Mouse (Mus musculus) heart, adult 11 months (tissue): ENCODE data around the gene Srpk3.
"Not testable (repeated sequence)": the region's sequence is repeated elsewhere in the genome, so short reads cannot be mapped to it uniquely, and the experiment has no call there.

Source experiments
- DNase-seq: peaks from one replicate; pipeline ENCODE4 v3.0.0; 2022

Srpk3 gene

GRCm38 (mm10) chrX:73774168-73774760, at the start of gene Srpk3:
Gene Srpk3, plus strand, starts transcription at chrX:73774405.
- peak; percentile 96 for DNase-seq

DNA sequence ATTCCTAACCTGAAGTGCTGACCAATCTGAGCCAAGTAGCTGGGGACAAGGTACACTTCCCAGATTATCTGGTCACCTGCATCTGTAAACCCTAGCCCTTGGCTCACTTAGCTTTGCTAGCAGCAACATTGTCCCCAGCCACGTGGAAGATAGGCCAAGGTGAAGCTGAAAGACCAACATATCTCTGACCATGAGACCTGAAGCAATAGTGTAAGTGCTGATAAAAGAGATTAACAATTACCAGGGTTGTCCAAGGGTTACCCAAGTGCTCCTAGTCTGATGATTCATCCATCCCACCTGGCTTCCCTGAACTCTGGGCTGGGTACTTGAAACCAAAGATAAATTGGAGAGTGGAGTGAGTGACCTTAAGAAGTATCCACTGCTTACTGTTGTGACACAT, 43.3 kb upstream of the Srpk3 start:
- DNase-seq, result no peak

- no peak for DNase-seq
Observed at GRCm38 (mm10) chrX:73738155-73738554, 36.0 kb upstream of the Srpk3 start.

- DNase-seq, result no peak
Observed at GRCm38 (mm10) chrX:73739151-73739550, 35.1 kb upstream of the Srpk3 start.

DNA sequence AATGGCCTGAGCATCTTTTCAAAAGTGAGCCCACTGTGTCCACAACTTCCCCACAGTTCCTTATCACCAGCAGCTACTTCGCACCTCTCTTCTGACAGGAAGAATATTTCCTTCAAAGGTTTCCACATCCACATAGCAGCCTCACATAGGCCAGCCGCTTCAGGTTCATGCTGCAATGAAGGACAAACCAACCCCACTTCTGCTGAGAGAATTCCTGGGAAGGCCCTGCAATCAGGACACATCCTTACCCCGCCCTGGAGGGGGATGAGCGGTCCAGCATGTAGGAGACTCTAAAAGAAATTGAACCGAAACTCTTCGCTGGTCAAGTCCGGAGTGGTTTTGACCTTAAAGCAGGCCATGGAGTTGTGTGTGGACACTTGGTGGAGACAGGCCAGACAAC, 34.4 kb upstream of the Srpk3 start:
- not testable (repeated sequence) for DNase-seq

GRCm38 (mm10) chrX:73744774-73745481, 29.3 kb upstream of the Srpk3 start:
- DNase-seq, result no peak

GRCm38 (mm10) chrX:73748977-73749376, 25.2 kb upstream of the Srpk3 start:
- DNase-seq, result no peak

DNA sequence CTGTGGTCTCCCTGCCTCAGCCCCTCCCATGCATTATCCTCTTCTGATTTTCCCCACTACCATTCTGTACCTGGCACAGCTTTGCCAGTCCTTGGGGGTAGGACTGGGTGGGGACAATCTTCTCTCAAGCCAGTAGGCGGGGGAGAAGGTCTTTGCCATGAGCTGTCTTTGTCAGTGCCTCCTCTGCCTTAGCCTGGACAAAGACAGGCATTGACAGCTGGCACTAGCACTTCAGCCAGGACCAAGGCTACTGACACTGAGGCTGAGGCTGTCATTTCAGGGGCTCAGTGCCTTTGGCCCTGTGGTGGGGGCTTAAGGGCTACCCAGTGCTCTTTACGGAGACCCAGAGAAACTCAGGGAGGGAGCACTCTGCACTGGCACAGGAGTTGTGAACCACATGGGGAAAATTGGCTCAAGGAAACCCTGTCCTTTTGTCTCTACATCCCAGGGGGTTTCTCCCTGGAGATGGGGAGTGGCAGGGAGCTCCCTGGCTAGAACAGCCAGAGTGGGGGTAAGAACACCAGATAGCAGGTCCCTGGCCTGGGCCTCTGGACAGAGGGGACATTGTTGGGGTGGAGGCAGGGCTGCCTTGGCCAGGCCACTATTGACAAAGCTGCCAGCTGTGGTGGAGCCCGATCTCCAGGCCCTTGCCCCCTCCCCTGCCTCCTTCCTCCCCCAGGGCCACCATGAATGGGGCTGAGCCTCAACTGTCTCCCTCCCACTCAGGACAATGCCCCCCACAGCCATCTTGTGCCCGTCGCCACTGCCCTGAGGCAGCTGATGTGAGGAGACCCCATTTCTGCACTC, 17.7 kb upstream of the Srpk3 start, which contains the start of gene Plxnb3:
TSS of gene Plxnb3 (plus strand) at position 757 of the 807 bp plus-strand sequence.
- no peak for DNase-seq

- no peak for DNase-seq
Observed at GRCm38 (mm10) chrX:73758611-73759290, 15.5 kb upstream of the Srpk3 start.

DNA sequence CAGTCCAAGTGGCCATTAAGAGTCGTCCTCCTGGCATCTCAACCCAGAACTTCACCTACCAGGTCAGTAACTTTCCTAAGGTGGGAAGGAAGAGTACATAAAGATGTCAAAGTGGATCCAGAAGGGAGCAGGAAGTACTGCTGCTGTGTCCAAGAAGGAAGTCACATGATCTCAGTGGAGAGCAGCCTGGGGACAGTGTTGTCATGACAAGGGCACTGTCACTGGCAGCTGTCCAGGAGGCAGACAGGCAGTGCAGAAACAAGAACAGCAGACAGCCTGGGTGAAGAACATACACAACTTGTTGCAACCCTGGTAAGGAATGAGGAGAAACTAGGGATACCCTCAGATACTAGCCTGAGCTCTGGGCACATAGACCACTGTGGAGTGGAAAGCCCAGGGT, 8.9 kb upstream of the Srpk3 start:
- peak; percentile 98 for DNase-seq

- DNase-seq, result no peak
Observed at GRCm38 (mm10) chrX:73767267-73767666, 6.9 kb upstream of the Srpk3 start.

DNA sequence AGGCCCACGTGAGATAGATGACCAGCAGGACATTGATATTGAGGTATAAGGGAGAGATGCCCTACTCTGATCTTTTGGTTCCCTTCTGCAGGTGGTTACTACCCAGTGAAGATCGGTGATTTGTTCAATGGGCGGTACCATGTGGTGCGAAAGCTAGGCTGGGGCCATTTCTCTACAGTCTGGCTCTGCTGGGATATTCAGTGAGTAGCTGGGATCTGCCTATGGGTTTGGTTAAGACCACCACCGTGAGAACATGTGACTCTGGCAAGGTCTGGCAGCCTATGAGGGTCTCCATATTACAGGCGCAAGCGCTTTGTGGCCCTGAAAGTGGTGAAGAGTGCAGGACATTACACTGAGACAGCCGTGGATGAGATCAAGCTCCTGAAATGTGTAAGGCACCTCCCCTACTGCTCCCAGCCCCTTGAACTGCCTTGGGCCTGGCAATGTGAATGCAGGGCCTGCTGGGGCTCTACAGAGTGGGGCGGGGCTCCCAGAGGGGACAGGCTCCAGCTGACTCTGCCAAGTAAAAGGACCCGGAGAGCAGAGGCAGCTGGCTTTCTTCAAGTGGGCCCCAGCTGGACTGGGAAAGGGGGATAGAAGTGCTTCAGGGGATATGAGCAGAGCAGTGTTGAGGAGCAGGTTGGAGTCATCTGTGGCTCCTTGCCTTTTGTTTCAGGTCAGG, 738 bp downstream of the Srpk3 start:
- DNase-seq, result peak; percentile 95

DNA sequence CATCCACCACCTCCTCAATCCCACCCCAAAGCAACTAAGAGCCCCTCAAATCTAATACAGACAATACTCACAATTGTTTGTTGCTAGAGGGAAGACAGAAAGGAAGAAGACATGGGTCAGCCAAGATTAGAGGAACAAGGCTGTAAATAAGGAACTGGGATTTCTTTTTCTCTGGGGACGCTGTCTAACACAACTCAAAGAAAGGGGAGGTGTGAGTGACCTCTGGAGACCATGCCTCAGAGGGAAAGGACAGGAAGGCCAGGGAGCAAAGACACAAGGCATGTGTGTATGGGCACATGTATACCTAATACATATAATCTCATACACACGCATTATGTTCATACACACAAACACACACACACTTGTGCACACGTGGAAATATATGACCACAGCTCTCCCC, 8.0 kb downstream of the Srpk3 start:
- peak; percentile 67 for DNase-seq

- peak; percentile 51 for DNase-seq
Observed at GRCm38 (mm10) chrX:73785666-73786065, 11.5 kb downstream of the Srpk3 start.

DNA sequence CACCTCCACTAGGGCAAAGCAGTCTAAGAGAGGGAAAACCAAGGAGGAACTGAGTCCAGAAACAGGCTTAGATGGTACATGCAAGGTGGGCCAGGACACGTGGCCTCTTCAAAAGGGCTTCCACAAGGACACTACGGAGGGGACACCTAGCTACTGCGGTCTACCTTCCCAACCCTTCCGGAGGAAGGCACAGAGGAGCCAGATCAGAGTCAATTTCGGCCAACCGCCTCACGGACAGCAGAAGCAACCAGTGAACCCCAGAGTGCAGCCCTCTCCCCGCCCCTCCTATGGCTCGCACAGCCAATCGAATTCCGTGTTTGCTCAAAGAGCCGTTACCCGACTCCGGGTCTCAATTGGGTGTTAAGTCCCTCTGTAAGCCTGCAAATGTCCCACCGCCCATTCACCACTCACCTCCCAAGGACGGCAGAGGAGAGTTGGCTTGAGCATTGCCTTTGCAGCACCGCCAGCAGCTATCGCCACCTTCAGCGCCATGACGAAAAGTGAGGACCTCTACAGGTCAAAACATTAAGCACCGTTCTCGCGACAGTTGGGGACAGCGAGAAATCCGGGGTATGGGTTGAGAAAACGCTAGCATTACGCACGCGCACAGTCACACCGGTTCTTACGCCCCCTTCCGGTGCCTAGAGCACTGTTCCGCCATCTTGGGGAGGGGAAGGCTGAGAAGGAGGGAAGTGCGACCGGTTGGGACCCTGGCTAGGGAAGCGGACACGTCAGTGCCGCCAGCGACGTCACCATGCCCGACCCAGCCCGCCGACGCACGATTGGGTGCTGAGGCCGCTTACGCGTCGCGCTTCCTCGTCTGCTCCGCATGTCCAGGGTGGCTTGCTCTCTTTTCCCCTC, 12.4 kb downstream of the Srpk3 start, which contains the start of the genes Idh3g and Ssr4:
TSS of gene Idh3g (minus strand) at position 534 of the 861 bp plus-strand sequence.
TSS of gene Ssr4 (plus strand) at position 665 of the 861 bp plus-strand sequence.
- peak; percentile 100 for DNase-seq

- no peak for DNase-seq
Observed at GRCm38 (mm10) chrX:73787225-73787558, 13.0 kb downstream of the Srpk3 start.

DNA sequence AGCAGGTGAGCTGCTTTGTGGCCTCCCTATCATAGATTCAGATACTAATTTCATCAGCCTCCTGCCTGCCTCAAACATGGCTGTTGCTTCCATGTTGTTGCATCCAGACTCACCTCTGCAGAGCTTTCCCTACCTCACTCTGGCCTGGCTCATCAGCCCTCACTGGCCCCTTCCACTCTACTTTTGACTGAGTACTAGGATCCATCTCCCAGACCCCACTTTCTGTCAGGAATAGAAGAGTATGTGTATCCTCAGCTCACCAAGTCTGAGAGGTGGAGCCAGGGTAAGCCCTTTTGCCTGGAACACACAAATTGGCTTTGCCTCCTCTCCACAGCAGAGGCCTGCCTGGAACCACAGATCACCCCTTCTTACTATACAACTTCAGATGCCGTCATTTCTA, 14.3 kb downstream of the Srpk3 start:
- DNase-seq, result peak; percentile 74

DNA sequence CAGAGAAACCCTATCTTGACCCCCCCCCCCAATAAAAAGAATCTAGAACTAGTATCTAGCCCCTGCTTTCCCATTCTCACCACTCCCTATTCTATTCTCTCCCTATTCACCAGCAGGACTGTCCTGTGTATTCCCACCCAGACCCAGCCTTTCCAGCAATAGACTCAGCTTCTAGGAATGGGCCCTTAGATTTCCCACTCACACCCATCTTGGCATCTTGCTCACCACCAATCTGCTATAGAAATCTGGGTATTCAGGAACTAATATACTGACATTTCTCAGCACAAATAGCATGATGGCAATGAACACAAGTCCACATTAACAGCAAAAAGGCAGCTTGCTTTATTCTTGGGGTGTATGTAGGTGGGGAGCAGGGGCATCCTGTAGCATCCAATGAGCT, 18.8 kb downstream of the Srpk3 start:
- DNase-seq, result peak; percentile 73

DNA sequence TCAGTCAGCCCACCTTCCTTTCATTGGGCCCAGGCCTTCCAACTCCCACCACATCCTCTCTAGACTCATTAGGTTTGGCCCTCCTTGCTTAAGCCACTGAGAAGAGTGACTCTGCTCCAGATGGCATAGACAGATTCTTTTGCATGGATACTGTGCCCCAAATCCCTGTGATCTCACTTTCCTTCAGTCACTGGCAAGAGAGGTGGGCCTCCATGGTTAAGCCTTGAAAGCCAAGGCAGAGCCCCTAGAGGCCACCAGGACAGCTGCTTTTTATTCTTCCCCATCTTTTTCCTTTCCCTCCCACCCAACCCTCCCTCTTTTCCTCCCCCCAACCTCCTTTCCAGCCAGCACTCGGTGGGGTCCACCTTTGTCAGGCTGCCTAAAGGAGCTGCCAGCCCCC, 19.3 kb downstream of the Srpk3 start:
- DNase-seq, result peak; percentile 40

DNA sequence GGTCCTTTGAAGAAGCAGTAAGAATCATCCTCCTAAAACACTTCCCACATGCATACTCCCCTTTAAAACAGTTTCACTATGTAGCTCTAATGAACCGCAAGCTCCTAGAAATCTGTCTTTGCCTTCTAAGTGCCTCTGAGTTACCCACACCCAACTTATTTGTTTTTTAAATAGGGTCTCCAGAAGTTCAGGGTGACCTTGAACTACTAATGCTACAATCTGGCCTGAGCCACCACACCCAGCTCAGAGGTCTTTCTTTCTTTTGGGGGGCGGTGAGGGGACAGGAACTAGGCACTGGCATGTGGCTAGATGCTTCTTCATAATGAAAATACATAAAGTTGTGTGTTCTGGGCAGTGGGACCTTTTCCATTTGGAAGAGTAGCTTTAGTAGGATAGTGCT, 23.3 kb downstream of the Srpk3 start:
- no peak for DNase-seq

DNA sequence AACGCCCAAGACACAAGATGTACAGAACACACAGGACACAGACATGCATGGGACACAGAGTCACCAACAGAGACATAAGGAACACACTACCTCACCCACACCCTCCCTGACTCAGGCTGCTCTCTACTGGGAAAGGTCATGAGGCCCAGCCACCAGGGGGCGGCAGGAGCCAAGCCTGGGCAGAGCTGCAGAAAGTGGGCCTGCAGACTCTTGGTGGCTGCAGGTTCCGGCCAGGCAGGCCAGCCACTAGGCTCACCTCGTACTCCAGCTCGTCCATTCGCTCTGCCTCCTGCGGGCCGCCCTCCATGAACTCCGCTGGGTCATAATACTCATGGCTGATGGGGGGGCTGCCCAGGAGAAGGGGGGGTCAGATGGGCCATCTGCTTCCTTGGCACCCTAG, 24.3 kb downstream of the Srpk3 start:
- peak; percentile 95 for DNase-seq

DNA sequence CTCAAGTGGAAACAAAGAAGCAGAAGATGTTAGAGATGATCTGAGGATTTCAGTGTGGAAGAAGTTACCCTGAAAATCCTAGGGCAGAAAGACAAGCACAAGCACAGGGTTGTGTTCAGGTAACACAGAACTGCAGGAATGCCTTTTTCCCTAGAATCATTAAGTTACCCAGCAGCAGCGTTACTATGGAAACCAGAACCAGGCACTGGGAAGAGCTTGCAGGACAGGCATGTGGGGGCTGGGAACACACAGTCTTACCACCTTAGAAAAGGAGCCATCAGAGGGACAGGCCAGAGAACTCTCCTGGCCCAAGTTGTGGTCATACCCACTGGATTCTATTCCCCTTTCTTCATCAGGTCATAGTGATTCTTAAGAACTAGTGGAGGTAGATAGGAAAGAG, 31.6 kb downstream of the Srpk3 start:
- no peak for DNase-seq
